Mouse (Mus musculus) embryonic facial prominence, embryonic 15.5 days (tissue): Measurements from ENCODE around the gene Yme1l1. TPM values are rescaled to one million over a fixed set of nuclear protein-coding genes. Genes with fewer than 3 reads are reported as not detected.

Experiments used
- ATAC-seq: fragments of 200-750 bp; cut with Nextera tagmentation; 2 replicates; pipeline ENCODE4 v1.8.0; 2017; ENCODE audit warnings: low read depth, moderate TSS enrichment; ENCODE audit not compliant: insufficient number of reproducible peaks, low FRiP score, low TSS enrichment
- H3K27ac ChIP-seq: fragments of 300-500 bp; sonication (generic); replicated peaks from 2 replicates; pipeline ENCODE4 v1.5.1; 2015; ENCODE audit warnings: mild to moderate bottlenecking, inconsistent platforms
- H3K27me3 ChIP-seq: fragments of 300-500 bp; sonication (generic); 2 replicates; pipeline ENCODE4 v1.6.1; 2015; ENCODE audit warnings: inconsistent platforms
- H3K36me3 ChIP-seq: fragments of 300-500 bp; sonication (generic); 2 replicates; pipeline ENCODE4 v1.6.1; 2015; ENCODE audit warnings: mild to moderate bottlenecking, inconsistent platforms
- H3K4me1 ChIP-seq: fragments of 300-500 bp; sonication (generic); 2 replicates; pipeline ENCODE4 v1.6.1; 2015; ENCODE audit warnings: inconsistent platforms
- H3K4me2 ChIP-seq: fragments of 300-500 bp; sonication (generic); replicated peaks from 2 replicates; pipeline ENCODE4 v1.6.1; 2015; ENCODE audit warnings: mild to moderate bottlenecking, inconsistent platforms
- H3K4me3 ChIP-seq: fragments of 300-500 bp; sonication (generic); replicated peaks from 2 replicates; pipeline ENCODE4 v1.5.1; 2015; ENCODE audit warnings: mild to moderate bottlenecking, inconsistent platforms
- H3K9ac ChIP-seq: fragments of 300-500 bp; sonication (generic); 2 replicates; pipeline ENCODE4 v1.6.1; 2015; ENCODE audit warnings: inconsistent platforms
- H3K9me3 ChIP-seq: fragments of 300-500 bp; sonication (generic); replicated peaks from 2 replicates; pipeline ENCODE4 v1.6.1; 2016; ENCODE audit warnings: inconsistent platforms
- WGBS: fragments of 180-500 bp; shearing (Covaris S2); methylation state at CpG from one replicate; pipeline ENCODE4 v1.1.7; 2015; 5-methylcytosine and 5-hydroxymethylcytosine counted together
- polyA plus RNA-seq: library from polyadenylated mRNA; unstranded; fragments of >200 nt; fragmentation: Nextera tagmentation; extraction: Ambion mirVana; gene quantifications from 2 replicates; pipeline ENCODE4 v1.2.1, GENCODE M21; 2015

Yme1l1 gene
- polyA plus RNA-seq, result 70.1 and 73.8 TPM in 2 replicates

GRCm38 (mm10) chr2:23155777-23156607, at the start of gene Yme1l1, which contains the start of gene Mastl:
TSS of gene Yme1l1 (plus strand) at chr2:23156369.
TSS of gene Mastl (minus strand) at chr2:23156024.
- no peaks in the 10 kb centered on the region for H3K27me3 ChIP-seq
- H3K9ac ChIP-seq, result peak within 1 kb of the TSS; percentile 74
- no peaks in the 10 kb centered on the region for H3K36me3 ChIP-seq
- peak within 1 kb of the TSS; percentile 100 for H3K27ac ChIP-seq
- H3K9me3 ChIP-seq, result no peaks in the 10 kb centered on the region
- H3K4me2 ChIP-seq, result peak within 1 kb of the TSS; percentile 83
- peaks cover 21% of the 10 kb centered on the region for H3K4me1 ChIP-seq
- peak; percentile 99 for ATAC-seq
- under 1% methylated on average over 61 of the region's 61 CpGs for WGBS
- peak within 1 kb of the TSS; percentile 89 for H3K4me3 ChIP-seq

GRCm38 (mm10) chr2:23119573-23119972, 36.6 kb upstream of the Yme1l1 start:
- no peak for ATAC-seq
- Histone ChIP-seq H3K9me3 (no peaks in the 10 kb centered on the region), H3K27ac (no peak overlapping the region), H3K9ac (no peak overlapping the region), H3K27me3 (no peaks in the 10 kb centered on the region), H3K4me2 (no peak overlapping the region), H3K36me3 (peaks cover 15% of the 10 kb centered on the region), H3K4me3 (no peak overlapping the region), H3K4me1 (no peaks in the 10 kb centered on the region)

GRCm38 (mm10) chr2:23155199-23155621, 959 bp upstream of the Yme1l1 start:
- peak overlapping the region; percentile 100 for H3K27ac ChIP-seq
- no peak for ATAC-seq
- H3K36me3 ChIP-seq, result no peaks in the 10 kb centered on the region
- no peaks in the 10 kb centered on the region for H3K9me3 ChIP-seq
- WGBS, result 6% methylated on average over 5 of the region's 5 CpGs
- H3K4me3 ChIP-seq, result peak overlapping the region; percentile 89
- no peaks in the 10 kb centered on the region for H3K27me3 ChIP-seq
- H3K4me2 ChIP-seq, result peak overlapping the region; percentile 83
- peak overlapping the region; percentile 51 for H3K9ac ChIP-seq
- peaks cover 21% of the 10 kb centered on the region for H3K4me1 ChIP-seq

- Histone ChIP-seq H3K27ac (peak overlapping the region; percentile 100), H3K4me1 (peaks cover 21% of the 10 kb centered on the region), H3K4me2 (peak overlapping the region; percentile 83), H3K9ac (peak overlapping the region; percentile 74), H3K36me3 (no peaks in the 10 kb centered on the region), H3K9me3 (no peaks in the 10 kb centered on the region), H3K4me3 (peak overlapping the region; percentile 89), H3K27me3 (no peaks in the 10 kb centered on the region)
- under 1% methylated on average over 17 of the region's 17 CpGs for WGBS
- peak; percentile 1; the same call in 1 of the 2 replicates for ATAC-seq
Measured at GRCm38 (mm10) chr2:23156608-23157081, 476 bp downstream of the Yme1l1 start.

- ATAC-seq, result no peak
Measured at GRCm38 (mm10) chr2:23172305-23172704, 16.1 kb downstream of the Yme1l1 start.

GRCm38 (mm10) chr2:23194366-23194765, 38.2 kb downstream of the Yme1l1 start:
- Histone ChIP-seq H3K4me1 (no peaks in the 10 kb centered on the region), H3K4me2 (no peak overlapping the region), H3K36me3 (peaks cover 54% of the 10 kb centered on the region), H3K9ac (no peak overlapping the region), H3K27ac (no peak overlapping the region), H3K4me3 (no peak overlapping the region), H3K27me3 (no peaks in the 10 kb centered on the region), H3K9me3 (no peaks in the 10 kb centered on the region)
- 84% methylated on average over 1 of the region's 1 CpGs for WGBS
- no peak for ATAC-seq

More at GRCm38 (mm10) chr2:23172305-23172704, 16.1 kb downstream of the Yme1l1 start:
- peaks cover 67% of the 10 kb centered on the region for H3K36me3 ChIP-seq
- no peaks in the 10 kb centered on the region for H3K27me3 ChIP-seq
- no peaks in the 10 kb centered on the region for H3K4me1 ChIP-seq
- no peak overlapping the region for H3K4me2 ChIP-seq
- WGBS, result 69% methylated on average over 3 of the region's 3 CpGs
- H3K4me3 ChIP-seq, result no peak overlapping the region
- no peak overlapping the region for H3K27ac ChIP-seq
- H3K9me3 ChIP-seq, result no peaks in the 10 kb centered on the region
- no peak overlapping the region for H3K9ac ChIP-seq

GRCm38 (mm10) chr2:23201034-23201433, 44.9 kb downstream of the Yme1l1 start:
- Histone ChIP-seq H3K4me3 (no peak overlapping the region), H3K9ac (no peak overlapping the region), H3K36me3 (peaks cover 17% of the 10 kb centered on the region), H3K27ac (no peak overlapping the region), H3K27me3 (no peaks in the 10 kb centered on the region), H3K4me1 (no peaks in the 10 kb centered on the region), H3K9me3 (no peaks in the 10 kb centered on the region), H3K4me2 (no peak overlapping the region)
- 88% methylated on average over 1 of the region's 1 CpGs for WGBS
- ATAC-seq, result no peak

GRCm38 (mm10) chr2:23202900-23203670, 46.9 kb downstream of the Yme1l1 start:
- Histone ChIP-seq H3K4me1 (no peaks in the 10 kb centered on the region), H3K27ac (no peak overlapping the region), H3K9ac (no peak overlapping the region), H3K4me2 (no peak overlapping the region), H3K36me3 (peaks cover 11% of the 10 kb centered on the region), H3K9me3 (no peaks in the 10 kb centered on the region), H3K27me3 (no peaks in the 10 kb centered on the region), H3K4me3 (no peak overlapping the region)
- 57% methylated on average over 15 of the region's 15 CpGs for WGBS
- no peak for ATAC-seq

GRCm38 (mm10) chr2:23207070-23207526, 50.9 kb downstream of the Yme1l1 start, which contains the start of gene 4931423N10Rik:
TSS of gene 4931423N10Rik (plus strand) at chr2:23207476.
- WGBS, result 75% methylated on average over 15 of the region's 15 CpGs
- H3K9me3 ChIP-seq, result no peaks in the 10 kb centered on the region
- H3K27ac ChIP-seq, result no peak within 1 kb of the TSS
- no peak within 1 kb of the TSS for H3K9ac ChIP-seq
- no peak within 1 kb of the TSS for H3K4me2 ChIP-seq
- no peaks in the 10 kb centered on the region for H3K36me3 ChIP-seq
- H3K4me1 ChIP-seq, result no peaks in the 10 kb centered on the region
- no peak for ATAC-seq
- H3K27me3 ChIP-seq, result no peaks in the 10 kb centered on the region
- H3K4me3 ChIP-seq, result no peak within 1 kb of the TSS

GRCm38 (mm10) chr2:23213661-23214060, 57.5 kb downstream of the Yme1l1 start:
- no peak overlapping the region for H3K4me3 ChIP-seq

GRCm38 (mm10) chr2:23225199-23225598, 69.0 kb downstream of the Yme1l1 start:
- ATAC-seq, result no peak
- H3K27me3 ChIP-seq, result no peaks in the 10 kb centered on the region
- no peak overlapping the region for H3K4me2 ChIP-seq
- H3K9me3 ChIP-seq, result no peaks in the 10 kb centered on the region
- H3K36me3 ChIP-seq, result no peaks in the 10 kb centered on the region
- no peak overlapping the region for H3K9ac ChIP-seq
- 33% methylated on average over 6 of the region's 7 CpGs for WGBS
- no peaks in the 10 kb centered on the region for H3K4me1 ChIP-seq
- H3K27ac ChIP-seq, result no peak overlapping the region
- H3K4me3 ChIP-seq, result no peak overlapping the region

More at GRCm38 (mm10) chr2:23213661-23214060, 57.5 kb downstream of the Yme1l1 start:
- no peaks in the 10 kb centered on the region for H3K4me1 ChIP-seq
- no peaks in the 10 kb centered on the region for H3K36me3 ChIP-seq
- no peak overlapping the region for H3K9ac ChIP-seq
- ATAC-seq, result no peak
- H3K4me2 ChIP-seq, result no peak overlapping the region
- H3K27me3 ChIP-seq, result no peaks in the 10 kb centered on the region
- no peaks in the 10 kb centered on the region for H3K9me3 ChIP-seq
- 76% methylated on average over 5 of the region's 5 CpGs for WGBS
- H3K27ac ChIP-seq, result no peak overlapping the region
